Mouse (Mus musculus) brain, embryonic 18.5 days (tissue): ENCODE results near the gene Espnl.

Experiments
- DNase-seq: peaks from one replicate; pipeline ENCODE4 v3.0.0-alpha.2; 2012; ENCODE audit warnings: low read depth, low spot score

The Espnl gene

DNA sequence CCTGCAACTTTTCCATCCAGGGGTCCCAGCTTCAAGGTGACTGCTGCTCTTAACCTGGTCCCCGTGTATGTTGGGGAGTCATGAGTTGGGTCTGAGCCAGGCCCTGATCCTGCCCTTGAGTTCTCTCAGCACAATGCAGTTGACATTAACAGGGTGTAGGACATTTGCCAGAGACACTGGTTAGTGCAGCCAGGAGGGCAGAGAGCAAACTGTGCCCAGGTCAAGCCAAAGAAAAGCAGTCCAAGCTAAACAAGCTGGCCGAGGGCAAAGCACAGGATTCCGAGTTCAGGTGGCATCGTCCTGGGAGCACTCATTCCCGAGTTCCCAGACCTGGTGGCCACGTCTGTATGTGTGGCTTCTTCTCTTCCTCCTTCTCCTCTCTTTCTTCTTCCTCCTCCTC, 4.2 kb upstream of the Espnl start:
- no peak for DNase-seq

GRCm38 (mm10) chr1:91324646-91325045, 2.8 kb downstream of the Espnl start:
- no peak for DNase-seq

GRCm38 (mm10) chr1:91325488-91326042, 3.7 kb downstream of the Espnl start:
- DNase-seq = no peak

DNA sequence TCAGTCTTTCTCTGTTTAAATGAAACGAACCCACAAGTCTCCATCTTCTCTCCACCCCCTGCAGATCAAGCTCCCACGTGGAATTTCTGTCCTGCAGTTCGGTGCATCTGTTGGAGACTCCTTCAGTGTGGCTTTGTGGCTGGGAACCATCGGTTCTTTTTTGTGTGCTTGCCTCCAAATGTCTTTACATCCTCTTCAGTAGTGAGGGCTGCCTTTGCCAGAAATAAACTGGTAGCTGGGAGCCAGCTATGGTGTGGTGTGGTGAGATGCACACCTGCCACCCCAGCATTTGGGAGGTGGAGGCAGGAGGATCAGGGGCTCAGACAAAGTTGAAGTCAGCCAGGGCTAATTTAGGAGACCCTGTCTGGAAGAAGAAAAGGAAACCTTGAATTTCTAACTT, 10.2 kb downstream of the Espnl start:
- DNase-seq = no peak

DNA sequence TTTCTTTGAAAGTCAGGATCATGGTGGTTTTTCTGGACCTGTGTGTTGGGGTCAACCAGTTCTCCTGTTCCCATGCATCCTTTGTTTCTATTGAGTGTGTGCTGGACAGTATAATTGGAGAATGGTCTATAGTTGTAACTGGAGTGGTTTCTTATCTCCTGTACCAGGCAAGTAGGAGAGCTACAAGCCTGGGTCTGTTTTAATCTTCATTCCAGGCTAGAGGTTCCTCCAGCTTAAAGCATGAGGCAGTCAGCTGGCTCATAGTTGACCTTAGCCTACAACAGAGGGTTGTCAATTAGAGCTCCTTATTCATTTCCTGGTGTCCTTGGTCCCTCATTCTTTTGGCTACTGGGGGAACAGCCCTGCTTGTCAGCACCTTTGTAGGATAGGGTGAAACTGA, 11.7 kb downstream of the Espnl start:
- no peak for DNase-seq

DNA sequence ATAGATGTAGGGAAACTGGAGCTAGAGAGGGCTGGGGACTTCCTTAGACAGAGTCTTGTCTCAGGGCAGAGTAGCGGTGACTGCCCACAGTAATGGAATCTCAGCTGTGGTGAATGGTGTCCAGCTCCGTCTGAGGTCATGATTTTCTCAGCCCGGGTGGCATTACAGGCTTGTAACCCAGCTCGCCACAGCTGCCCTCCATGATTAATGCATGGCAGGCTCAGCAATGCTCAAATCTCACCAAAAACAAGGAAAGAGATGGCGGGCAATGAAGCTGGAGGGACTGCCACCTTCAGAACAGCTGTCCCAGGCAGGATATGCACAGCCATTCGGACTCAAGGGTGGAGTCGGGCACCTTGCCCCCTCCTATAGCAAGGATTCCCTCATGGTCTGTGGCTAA, 15.5 kb downstream of the Espnl start:
- no peak for DNase-seq

DNA sequence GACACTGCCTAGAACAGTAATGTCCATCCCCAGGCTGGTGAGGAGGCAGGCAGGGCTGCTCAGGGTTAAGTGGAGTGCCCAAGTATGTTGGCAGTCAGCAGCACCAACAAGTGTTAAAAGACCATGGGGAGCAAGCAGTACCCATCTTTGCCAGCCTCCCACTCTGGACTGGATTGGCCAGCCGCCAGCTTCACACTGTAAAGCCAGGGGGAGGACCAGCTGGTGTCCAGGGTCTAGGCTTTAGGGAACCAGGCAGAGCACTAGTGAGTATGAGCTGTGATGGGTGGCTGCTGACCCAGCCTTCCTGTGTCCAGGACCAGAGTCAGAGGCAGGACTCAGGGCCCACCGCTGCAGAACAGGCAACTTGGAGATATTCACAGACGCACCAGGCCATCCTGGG, 22.1 kb downstream of the Espnl start:
- DNase-seq = no peak

- DNase-seq = no peak
Observed at GRCm38 (mm10) chr1:91344921-91345685, 23.2 kb downstream of the Espnl start.

DNA sequence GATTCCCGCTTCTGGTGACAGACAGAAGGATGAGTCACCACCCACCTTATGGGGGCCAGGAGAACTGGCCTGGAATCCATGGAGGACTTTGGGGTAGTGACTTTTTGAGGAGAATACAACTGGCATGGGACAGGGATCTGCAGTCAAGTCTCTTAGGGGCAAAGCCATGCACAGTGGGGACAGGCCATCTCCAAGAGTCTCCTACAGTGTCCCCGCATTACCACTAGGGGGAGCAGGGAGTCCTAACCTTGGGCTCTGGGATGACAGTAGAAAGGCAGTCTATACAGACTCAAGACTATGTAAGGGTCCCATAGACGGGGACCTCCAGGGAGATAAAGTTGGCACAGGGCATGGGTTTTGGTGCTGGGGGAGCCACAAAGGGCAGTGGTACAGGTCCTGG, 25.0 kb downstream of the Espnl start:
- DNase-seq = no peak

- no peak for DNase-seq
Observed at GRCm38 (mm10) chr1:91350841-91351240, 29.0 kb downstream of the Espnl start, which contains the start of gene Klhl30. Klhl30 (plus strand) TSS chr1:91351016.

- DNase-seq = no peak
Observed at GRCm38 (mm10) chr1:91351249-91351648, 29.4 kb downstream of the Espnl start.

- DNase-seq = no peak
Observed at GRCm38 (mm10) chr1:91352277-91352676, 30.4 kb downstream of the Espnl start.

- DNase-seq = no peak
Observed at GRCm38 (mm10) chr1:91356105-91356504, 34.2 kb downstream of the Espnl start.

- no peak for DNase-seq
Observed at GRCm38 (mm10) chr1:91362113-91362512, 40.2 kb downstream of the Espnl start.

- no peak for DNase-seq
Observed at GRCm38 (mm10) chr1:91364822-91365644, 43.2 kb downstream of the Espnl start.

DNA sequence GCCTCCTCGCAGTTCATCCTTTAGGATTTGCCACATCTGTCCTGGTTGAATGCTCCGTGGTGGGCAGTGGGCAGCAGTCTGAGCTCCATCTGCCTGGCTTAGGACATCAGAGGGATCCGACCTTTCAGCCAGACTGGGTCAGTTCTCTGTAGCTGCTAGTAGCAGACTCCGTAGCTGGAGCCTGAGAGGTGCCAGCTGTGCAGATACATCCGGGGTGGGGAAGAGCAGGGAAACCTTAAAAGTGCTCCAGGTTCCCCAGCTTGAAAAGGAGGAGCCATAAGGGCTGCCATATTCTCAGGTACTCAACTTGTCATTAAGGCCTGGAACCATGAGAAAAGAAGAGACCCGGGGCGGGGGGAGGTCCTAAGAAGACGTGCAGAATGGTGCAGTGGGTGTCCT, 43.9 kb downstream of the Espnl start:
- DNase-seq = no peak

GRCm38 (mm10) chr1:91366215-91367108, 44.6 kb downstream of the Espnl start, which contains the start of gene Erfe:
Erfe (plus strand) TSS chr1:91366430.
- no peak for DNase-seq

- DNase-seq = no peak
Observed at GRCm38 (mm10) chr1:91367295-91367694, 45.4 kb downstream of the Espnl start.

DNA sequence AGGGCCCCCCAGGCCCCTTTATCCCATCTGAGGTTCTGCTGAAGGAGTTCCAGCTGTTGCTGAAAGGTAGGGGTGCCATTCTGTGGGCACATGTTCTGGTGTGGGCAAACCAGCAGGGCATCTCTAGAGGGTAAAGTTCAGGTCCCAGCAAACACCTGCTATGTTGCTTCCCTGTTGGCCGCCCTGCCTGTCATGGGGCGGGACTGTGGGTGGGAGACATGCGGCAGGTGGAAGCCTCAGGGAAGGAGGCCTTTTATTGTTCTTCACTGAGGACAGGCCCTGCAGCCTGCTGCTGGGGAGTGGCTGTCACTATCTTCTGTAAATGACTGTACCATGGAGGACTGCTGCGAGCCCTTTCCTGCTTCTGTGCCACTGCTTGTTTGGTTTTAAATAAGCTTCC, 47.5 kb downstream of the Espnl start:
- no peak for DNase-seq

DNA sequence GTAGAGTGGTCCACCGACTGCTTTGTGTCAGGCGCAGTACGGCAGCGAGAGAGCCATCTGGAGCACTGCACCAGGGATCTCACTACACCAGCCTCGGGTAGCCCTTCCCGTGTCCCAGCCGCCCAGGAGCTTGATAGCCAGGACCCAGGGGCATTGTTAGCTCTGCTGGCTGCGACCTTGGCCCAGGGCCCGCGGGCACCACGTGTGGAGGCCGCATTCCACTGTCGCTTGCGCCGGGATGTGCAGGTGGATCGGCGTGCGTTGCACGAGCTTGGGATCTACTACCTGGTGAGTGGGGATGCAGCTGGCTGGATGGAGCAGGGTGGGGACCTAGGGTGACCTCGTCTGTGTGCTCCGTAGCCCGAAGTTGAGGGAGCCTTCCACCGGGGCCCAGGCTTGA, 48.2 kb downstream of the Espnl start:
- no peak for DNase-seq

- DNase-seq = no peak
Observed at GRCm38 (mm10) chr1:91373414-91373835, 51.5 kb downstream of the Espnl start.
